Mouse (Mus musculus) testis, adult 2 months (tissue): Measurements from ENCODE around the gene Mfsd2b.

Experiments used
- CTCF ChIP-seq: fragments of 200-500 bp; IDR thresholded peaks from 2 replicates; pipeline ENCODE4 v1.5.1; 2012; ENCODE audit warnings: low read depth, mild to moderate bottlenecking, inconsistent platforms, low read length, moderate library complexity; ENCODE audit not compliant: control insufficient read depth, insufficient read depth, insufficient replicate concordance
- POLR2A ChIP-seq: fragments of 200-500 bp; IDR thresholded peaks from 2 replicates; pipeline ENCODE4 v1.6.1; 2012; ENCODE audit warnings: low read depth, mild to moderate bottlenecking, inconsistent platforms, low read length, moderate library complexity; ENCODE audit not compliant: control insufficient read depth

DNA sequence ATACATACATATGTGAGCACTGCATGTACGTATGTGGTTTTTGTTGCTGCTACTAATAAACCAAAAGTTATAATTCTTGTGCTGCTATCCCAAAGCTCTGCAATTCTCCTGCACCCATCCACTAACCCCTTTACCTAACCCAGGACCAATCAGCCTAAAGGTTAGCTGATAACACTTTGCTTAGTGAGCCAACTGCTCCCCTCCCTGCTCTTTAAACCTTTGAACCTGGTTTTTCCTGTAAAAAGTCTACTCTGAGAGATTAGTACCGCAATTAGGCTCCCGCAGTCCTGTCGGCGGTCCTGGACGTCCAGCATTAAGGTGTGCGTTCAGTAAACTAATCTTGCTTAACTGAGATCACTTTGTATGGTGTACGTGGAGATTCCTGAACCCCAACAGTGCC lies 1.5 kb upstream of the Mfsd2b start:
- no peak for TF ChIP-seq CTCF
- TF ChIP-seq POLR2A: no peak
